Mouse (Mus musculus) frontal cortex, adult 2 months (tissue): ENCODE measurements around the gene Gm20388. TPM values are rescaled to one million over a fixed set of nuclear protein-coding genes. Genes with fewer than 3 reads are reported as not detected.

Source experiments
- DNase-seq, 2 experiments: peaks; one replicate each; pipeline ENCODE4 v3.0.0; 2022; ENCODE audit warnings: low spot score in 1 of 2; ENCODE audit errors: extremely low spot score in 1 of 2
- polyA plus RNA-seq: library from polyadenylated mRNA; depleted of rRNA; stranded (reverse); fragments of >200 nt; gene quantifications from 2 replicates; pipeline ENCODE4 v1.2.3, GENCODE M21; 2012

The Gm20388 gene
- polyA plus RNA-seq, 1 experiment, result 22.2 TPM

DNA sequence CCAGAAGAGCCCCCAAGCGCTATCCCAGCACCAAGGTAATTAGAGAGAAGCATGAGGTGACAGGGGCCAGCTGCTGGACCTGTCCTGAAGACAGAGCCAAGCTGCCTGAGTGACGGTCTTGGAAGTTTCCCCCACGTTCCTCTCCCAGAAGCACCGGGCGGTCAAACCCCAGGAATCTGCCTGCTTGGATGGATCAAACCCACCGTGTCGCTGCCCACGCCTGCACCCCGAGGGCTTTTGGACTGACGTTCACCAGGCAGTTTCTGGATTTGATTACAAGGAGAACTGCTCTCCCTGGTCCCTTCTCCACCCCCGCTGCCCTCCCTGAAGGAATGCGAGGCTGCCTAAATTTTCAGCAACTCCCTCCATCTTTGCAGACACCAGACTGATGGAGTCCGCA is 1432.3 kb downstream of the Gm20388 start:
- DNase-seq, result no peak

DNA sequence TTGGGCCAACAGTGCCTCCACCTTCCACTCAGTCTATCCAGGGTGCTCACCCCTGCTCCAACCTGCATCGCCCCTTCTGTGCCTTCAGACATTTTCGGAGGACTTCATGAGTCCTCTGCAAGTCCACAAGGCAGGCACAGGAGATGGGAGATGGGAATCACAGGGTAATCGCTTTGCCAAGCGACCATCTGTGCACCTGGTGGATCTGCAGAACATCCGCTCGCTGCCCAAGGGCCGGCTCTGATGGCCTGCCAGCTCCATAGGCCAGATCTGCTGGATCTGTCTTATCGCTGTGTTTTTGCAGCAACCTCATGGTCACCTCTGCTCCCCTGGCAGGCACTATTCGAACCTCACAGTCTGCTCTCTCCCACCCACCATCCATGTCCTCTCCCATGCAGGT is 1433.8 kb downstream of the Gm20388 start:
- no peak for DNase-seq

DNA sequence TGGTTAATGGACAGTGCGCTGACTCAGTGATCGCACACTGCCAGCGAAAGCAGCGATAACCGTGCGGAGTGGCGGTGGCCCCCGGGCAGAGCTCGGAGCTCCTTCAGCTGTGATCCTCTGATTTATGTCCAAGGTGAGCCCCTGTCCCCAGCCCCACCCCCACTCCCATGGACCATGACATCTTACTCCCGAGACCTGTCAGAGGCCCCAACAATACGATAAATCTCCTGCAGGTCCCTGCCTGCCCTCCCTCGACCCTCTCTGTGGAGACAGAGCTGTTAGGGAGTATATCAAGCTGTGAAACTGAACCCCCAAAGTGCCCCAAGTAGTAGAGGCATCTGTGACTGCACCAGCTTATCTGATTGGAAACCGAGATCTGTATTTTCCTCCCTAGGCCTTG is 1435.5 kb downstream of the Gm20388 start:
- DNase-seq, result no peak

DNA sequence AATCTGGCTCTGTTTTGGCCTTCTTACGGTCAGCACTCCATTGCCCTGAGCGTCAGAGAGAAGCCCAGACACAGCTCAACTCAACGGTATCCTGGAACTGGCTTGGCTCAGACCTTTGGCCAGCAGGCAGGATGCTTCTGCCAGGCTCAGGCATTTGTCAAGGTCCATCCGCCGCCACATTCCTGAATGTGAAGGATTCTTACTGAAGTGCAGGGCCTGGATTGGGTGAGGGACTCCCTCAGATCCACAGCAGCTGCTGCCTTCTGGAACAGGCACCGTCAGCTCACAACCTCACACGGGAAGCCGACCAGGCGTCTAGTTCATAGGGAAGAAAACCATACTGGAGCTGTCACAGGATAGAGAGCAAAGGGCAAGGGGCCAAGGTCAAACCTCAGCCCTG is 1436.2 kb downstream of the Gm20388 start:
- DNase-seq, result no peak

DNA sequence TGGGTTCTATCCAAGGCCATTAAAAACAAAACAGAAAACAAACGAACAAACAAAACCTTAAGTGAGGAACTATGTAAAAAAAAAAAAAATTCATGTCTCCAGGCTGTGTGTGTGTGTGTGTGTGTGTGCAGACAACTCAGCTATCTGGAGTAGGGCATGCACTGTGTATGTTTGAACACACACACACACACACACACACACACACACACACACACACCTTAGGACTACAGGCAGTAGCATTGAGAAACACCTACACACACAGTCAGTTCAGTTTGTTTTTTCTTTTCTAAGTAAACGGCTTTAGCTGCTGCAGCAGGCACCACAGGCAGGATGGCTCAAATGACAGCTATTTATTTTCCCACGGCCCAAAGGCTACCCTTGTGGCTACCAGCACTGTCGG is 1438.4 kb downstream of the Gm20388 start:
- DNase-seq, result no peak

DNA sequence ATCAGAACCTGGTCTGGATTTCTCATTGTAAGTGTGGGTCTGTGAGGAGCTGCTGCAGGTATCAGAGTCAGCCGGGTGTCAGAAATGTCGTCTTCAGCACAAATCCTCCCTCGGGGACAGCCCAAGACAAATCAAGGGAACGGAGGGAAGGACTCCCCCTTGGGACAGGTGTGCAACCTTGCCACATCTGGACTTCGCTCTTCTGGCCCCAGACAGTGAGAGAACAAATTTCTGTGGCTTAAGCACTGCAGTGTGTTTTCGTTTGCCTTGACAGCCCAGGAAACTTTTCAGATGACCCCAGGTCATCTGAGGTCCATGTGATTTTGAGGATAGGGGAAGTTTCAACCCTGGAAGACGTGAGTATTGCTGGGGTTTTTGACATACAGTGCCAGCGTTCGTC is 1440.2 kb downstream of the Gm20388 start:
- no peak for DNase-seq

DNA sequence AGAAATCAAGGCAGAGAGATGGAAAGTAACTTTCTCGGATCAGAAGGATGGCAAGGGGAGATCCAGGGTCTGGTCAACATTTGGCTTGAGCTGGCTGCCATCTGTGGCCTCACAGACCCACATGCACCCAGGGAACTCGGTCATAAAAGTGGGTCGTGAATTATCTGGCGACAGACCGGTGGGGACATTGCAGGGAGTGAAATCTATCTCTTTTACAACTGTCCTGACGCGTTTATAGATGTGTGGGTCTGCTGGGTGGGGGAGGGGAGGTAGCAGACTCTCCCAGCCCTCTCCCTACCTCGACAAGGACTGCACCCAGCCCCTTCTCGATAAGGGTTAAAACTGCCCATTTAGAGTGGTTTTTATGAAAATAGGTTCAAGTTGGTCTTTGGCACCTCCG is 1444.2 kb downstream of the Gm20388 start:
- no peak for DNase-seq

DNA sequence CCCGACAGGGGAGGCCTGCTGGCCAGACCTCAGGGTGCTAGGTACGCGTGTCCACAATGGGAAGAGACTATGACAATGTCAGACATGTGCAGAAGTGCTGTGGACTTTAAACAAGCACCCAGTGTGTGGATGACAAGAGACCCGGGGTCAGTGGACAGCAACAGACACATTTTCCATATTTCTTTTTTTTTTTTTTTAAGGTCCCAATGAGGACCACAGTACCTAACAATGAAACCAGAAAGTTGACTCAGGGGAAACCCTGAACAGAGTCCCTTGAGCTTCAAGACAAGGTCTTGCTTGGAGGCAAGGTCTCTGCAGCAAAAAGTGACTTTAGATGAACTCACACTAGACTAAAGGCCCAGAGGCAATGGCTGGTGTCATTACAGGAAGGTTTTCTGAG is 1446.8 kb downstream of the Gm20388 start:
- DNase-seq, result no peak

DNA sequence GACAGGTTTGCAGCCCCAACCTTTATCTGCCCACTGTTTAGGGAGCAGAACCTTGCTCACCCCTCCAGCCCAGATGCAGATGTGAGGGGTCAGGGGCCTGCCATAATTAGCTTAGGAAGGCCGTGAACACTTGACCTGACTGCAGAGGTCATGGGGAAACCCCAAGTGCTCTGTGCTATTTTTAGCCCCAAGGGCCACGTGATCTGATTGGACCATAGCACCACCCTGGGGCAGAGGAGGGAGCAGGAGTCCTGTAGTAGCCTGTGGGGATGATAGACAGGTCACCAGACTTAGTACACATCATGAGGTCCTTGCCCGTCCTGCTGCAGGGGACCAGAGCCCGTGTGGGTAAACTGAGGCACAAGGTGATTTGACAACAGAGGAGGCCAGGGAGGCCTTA is 1448.0 kb downstream of the Gm20388 start:
- no peak for DNase-seq

DNA sequence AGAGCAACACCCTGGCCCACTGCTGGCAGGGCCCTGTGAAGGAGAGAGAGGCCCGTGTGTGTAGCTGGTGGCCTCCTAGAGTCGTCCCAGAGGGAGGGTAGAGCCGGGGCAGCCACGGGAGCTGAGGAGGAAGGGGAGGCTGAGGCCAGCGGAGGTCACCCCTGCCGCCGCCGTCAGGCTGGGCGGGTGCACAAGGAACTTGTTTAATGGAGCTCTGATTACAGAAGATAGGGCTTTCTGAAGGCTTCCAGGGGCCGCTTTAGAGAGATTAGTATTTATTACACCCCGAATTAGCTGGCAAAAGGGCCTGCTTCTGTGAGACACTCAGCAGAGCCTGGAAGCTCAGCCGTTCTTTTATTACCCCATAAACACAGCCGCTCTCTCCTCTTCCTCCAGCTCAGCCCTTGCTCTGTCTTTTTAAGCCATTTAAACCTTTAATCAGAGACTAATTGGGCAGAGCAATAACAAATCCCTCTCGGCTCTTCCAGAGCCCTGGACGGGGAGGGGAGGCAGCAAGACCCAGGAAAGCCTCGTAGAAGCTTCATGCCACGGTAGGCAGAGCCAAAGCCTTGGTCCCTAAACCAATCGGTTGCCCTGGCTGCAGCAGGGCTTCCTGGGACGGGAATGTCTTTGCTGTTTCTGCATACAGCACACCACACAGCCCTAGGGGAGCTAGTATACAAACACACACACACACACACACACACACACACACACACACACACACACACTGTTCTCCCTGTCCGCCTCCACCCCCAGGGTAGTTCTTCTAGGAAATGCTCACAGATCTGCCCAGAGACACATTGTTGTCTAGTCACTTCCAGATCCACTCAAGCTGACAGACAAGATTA is 1448.7 kb downstream of the Gm20388 start:
- peak in 1 of 2 experiments; percentile 32 for DNase-seq

DNA sequence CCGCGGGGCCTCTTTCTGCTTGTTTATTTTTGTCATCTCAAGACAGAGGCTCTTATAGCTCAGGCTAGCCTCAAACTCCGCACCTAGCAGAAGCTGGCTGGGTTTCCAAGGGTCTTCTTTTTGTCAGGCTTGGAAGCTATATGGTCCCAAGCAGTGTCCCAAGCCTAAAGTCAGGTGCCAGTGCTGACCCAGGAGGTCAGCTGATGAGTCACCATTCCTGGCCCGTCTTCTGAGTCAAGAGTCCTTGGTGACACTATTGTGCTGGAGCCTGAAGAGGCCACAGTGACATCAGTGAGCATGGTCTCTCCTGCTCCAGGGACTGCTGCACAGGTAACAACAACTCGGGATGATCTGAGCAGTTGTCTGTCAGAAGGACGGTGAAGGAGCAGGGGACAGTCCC is 1449.4 kb downstream of the Gm20388 start:
- no peak for DNase-seq

DNA sequence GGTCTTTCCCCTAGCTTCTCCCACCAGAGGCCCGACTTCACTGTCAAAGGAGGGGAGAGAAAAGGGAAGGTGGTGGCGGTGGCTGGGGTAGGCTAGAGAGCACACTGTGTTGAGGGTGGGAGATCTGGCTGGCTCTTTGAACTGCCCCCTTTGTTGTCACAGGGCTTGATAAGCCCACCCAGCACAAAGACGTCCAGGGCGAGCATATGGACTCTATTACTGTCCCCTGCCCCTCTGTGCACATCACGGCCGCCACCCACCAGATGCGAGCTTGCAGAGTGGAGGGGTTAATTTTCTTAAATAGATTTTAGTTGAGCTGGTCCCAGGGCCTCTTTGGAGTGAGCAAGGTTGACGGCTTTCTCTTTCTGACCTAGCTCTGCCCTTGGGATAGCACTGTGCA is 1450.5 kb downstream of the Gm20388 start:
- DNase-seq, result no peak

DNA sequence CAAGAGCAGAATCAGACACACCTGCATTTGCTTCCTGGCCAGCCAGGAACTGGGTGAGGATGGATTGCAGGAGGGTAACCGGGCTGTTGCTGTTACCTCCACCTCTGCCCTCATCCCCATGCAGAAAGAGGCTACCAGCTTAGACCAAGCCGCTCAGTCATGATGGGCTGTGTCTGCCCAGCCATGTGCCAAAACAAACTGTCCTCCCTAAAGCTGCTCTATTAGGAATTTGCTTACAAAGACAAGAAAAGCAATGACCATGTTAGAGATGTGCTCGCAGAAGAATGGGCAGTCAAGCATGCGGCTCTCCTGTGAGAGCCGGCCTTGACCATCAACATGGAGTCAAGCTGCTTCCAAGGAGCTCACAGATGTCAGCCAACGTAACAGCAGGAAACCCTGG is 1454.0 kb downstream of the Gm20388 start:
- no peak for DNase-seq

DNA sequence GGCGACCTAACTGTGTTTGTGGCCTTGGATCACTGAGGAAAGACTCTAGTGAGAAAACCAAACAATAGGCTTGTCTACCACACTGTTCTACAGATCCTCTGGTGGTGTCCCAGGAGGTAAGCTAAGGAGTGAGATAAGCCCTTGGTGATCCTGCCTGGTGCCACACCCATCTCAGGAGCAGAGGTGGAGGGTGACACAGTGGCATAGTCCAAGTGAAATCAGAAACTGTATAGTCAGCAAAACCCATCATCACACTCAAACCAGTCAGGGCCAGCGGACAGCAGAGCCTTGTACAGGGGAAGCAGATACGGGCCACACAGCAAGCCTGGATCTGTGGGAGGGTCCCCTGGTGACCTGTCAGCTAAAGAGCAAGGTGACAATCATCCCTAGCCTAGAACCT is 1454.5 kb downstream of the Gm20388 start:
- DNase-seq, result no peak

DNA sequence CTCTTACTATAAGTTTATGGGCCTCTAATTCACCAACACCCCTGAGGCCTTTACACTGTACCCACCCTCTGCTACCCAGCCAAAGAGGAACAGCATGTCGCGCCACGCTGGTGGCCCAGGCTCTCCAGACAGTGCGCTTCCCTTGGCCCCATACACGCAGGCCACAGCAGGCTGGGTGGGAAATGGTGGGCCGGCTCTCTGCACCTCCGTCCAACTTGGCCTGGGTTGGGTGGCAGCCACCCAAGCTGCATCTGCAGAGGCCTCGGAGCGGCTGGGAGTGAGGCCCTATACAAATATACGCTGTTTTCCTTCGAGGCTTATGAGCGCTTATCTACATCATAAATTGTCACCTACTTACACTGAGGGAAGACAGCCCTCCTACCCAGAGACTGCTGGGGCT is 1456.0 kb downstream of the Gm20388 start:
- DNase-seq, result no peak

DNA sequence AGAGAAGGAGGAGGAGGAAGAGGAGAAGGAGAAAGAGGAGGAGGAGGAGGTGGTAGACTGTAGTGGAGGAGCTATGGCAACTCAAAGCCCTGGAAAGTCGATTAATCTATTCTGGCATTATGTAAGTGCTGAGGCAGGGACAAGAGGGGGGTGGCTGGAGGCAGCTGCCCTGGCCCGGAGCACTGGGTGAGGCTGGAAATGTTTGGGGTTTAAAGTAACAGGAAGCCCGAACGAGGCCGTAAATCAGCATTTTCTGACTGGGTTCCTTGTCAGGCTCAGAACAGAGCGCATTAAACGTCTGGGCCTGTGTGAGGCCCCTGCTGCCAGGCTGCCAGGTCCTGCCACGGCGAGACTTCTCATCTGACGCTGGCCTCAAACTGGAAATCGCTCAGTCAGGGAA is 1458.2 kb downstream of the Gm20388 start:
- DNase-seq, result no peak

DNA sequence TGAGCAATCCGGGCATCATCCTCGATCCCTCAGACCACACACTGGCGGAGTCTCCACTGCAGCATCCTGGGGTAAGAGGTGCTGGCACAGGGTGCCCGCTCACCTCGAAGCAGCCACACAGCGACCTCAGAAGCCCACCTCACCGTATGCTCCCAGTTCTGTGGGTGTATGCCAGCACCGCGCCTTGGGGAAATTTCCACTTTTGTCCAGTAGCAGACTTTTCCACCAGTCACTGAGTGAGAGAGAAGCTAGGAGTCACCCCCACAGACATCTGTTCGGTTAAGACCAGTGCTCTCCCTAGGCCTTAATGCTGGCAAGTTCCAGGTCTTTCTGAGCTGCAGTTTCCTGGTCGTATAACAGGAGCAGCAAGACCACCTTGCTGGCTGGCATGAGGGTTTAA is 1458.7 kb downstream of the Gm20388 start:
- peak in 1 of 2 experiments; percentile 64 for DNase-seq

DNA sequence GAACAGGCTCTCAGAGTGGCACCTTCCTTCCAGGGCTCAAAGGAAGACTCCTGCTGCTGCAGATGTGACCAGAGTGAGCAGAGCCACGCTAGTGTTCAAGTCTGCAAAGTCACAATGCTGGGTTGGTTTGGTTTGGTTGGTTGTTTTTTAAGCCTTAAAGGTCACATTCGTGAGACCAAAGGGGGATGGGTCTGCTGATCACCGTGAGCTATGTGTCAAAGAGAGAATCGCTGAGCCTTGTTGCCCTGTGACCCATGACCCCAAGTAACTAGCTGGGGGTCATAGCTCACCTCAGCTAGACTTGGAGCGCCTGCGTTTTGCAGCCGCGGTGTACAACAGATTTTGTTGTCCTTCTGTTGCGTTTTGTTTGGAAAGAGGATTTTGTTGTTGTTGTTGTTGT is 1460.6 kb downstream of the Gm20388 start:
- no peak for DNase-seq

DNA sequence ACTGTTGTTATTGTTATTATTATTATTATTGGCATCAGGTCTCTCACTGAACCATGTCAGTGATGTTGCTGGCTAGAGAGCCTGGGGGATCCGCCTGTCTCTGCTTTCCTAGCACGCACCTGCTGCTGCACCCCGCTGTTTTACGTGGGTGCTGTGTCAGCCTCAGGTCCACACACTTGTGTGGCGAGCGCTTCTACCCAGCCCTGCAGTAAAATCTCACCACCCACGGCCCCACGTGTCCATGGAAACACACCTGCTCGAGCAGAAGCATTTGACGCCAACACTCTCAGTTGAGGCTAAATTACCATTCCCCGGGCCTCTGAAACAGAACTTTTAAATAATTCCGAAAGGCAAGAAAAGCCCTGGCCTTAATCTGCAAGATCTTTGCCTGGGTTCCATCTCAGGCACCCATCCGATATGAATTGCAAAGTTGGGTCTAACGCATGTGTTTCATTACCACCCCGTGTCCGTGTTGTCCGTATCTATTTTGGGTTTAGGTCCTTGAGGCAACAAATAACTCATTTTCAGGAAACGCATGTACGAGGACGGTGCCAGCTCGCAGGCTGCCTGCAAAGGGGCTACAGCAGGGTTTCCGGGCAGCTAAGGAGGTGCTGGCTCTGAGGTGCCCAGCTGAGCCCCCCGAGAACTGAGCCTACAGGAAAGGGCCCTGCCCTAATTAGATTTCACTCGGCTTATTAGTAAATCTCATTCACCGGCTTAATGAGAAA is 1461.4 kb downstream of the Gm20388 start:
- peak; percentile 51 to 80 for DNase-seq

DNA sequence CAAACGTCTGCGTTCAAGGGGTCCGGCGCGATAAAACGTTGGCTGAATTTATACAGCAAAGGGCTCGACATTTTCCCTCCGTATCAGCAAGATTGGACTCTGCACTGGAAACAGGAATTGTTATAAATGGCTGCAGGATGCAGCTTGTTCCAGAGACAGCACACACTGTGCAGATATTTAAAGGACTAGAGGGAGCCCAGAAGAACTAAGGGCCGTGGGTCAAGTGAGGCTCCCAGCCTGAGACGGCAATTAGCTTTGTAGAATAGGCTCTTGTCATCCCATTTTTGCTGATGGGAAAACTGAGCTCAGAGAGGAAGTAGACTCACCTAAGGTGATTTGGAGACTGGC is 1462.0 kb downstream of the Gm20388 start:
- DNase-seq, result no peak

DNA sequence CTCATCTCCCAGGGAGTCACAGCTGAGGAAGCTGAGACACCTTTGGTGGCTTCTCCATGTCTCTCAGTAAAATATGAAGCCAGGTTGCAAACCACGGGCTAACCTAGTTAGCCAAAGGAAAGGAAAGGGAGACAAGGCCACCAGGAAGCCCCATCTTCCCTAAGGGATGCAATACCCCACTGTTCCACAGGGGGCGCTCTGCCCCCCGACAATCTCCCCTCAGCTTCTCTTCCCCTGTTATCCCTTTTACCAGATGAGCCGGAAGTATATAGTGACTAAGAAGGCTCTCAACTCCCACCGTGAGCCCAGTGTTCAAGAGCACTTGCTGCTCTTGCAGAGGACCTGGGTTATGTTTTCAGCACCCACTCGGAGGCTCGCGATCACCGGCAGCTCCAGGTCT is 1463.6 kb downstream of the Gm20388 start:
- no peak for DNase-seq

DNA sequence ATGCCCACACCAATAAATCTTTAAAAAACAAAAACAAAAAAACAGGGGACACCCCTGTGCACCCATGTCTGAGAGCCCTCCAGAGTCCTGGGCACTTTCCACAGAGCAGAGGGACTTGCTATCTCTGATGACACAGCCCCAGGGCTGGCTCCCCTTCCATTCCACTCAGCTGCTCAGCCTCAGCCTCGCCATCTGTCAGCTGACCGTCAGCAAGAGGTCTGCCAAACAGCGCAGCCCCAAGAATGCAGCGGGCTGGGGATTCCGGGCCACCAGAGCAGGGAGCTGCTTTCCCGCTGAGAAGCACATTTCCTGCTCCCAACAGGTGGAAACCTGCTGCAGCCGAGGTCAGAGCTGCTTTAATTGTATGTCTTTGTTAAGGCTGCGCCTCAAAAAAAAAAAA is 1464.1 kb downstream of the Gm20388 start:
- no peak for DNase-seq
